Mouse (Mus musculus): Measurements from ENCODE around the gene Trappc3l.

DNA sequence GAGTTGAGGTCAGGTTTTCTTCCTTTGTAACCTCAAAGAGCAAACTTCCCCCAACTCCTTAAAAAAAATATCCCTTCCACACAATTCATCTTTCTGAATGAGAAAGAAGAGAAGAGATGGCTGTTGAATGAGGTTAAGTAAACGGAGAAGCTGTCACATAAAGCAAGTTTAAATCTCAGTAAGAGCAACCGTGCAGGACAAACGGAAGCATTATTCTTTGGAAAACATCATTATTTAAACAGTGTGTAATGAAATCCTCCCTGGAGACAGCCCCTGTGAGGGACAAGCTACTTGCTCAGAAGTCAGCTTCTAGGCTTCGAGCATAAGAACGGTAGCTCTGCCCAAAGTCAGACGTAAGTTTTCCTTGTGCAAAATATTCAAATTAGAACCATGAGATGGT, 113.1 kb downstream of the Trappc3l start:
- no peak for TF ChIP-seq CTCF (conservative IDR thresholded peaks at IDR 0.05 in 1 of 2, IDR thresholded peaks at IDR 0.05 in 1 of 2; ENCODE audit: low read depth in 2 of 2, low read length in 2 of 2)
- TF ChIP-seq ZC3H11A (IDR thresholded peaks at IDR 0.05; ENCODE audit: low read depth, low read length): no peak
- TF ChIP-seq TCF12 (IDR thresholded peaks at IDR 0.05; ENCODE audit: low read depth, low read length): no peak
- no peak for TF ChIP-seq MEF2A (IDR thresholded peaks at IDR 0.05; ENCODE audit: borderline replicate concordance, low read depth, low read length)

Data from CH12.LX (cell line).